Mouse (Mus musculus) liver, postnatal 0 days (tissue): ENCODE data around the gene Acp5.

Source experiments
- CTCF ChIP-seq: sonication (generic); IDR thresholded peaks from 2 replicates; pipeline ENCODE4 v1.5.1; 2016; ENCODE audit warnings: antibody characterized with exemption, low read depth
- EP300 ChIP-seq: IDR thresholded peaks from 2 replicates; pipeline ENCODE4 v1.6.1; 2016; ENCODE audit warnings: antibody characterized with exemption, low read depth, mild to moderate bottlenecking

DNA sequence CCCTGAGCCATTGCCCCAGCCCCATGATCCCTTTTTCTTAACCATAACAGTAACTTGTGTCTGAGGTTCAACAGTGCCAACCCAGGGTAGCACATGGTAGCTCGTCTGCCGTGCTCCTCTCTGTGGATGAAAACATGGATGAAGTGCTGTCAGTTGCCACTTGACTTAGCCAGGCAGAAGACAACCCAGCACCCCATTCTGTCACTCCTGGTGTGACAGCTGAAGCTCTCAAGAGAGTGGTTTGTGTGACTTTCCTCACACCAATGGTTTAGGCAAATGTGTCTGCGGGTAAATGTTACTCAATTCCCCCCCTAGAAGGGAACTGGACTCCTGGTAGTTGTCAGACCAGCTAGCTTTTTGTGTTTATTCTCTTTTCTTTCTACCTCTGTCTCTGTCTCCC, 13.5 kb downstream of the Acp5 start:
- TF ChIP-seq CTCF (no peak), EP300 (no peak)
